Mouse (Mus musculus): ENCODE results near the gene Slc35b3.
A peak's percentile ranks its signal among the peaks of the same experiment; 100 is the strongest.

The Slc35b3 gene

DNA sequence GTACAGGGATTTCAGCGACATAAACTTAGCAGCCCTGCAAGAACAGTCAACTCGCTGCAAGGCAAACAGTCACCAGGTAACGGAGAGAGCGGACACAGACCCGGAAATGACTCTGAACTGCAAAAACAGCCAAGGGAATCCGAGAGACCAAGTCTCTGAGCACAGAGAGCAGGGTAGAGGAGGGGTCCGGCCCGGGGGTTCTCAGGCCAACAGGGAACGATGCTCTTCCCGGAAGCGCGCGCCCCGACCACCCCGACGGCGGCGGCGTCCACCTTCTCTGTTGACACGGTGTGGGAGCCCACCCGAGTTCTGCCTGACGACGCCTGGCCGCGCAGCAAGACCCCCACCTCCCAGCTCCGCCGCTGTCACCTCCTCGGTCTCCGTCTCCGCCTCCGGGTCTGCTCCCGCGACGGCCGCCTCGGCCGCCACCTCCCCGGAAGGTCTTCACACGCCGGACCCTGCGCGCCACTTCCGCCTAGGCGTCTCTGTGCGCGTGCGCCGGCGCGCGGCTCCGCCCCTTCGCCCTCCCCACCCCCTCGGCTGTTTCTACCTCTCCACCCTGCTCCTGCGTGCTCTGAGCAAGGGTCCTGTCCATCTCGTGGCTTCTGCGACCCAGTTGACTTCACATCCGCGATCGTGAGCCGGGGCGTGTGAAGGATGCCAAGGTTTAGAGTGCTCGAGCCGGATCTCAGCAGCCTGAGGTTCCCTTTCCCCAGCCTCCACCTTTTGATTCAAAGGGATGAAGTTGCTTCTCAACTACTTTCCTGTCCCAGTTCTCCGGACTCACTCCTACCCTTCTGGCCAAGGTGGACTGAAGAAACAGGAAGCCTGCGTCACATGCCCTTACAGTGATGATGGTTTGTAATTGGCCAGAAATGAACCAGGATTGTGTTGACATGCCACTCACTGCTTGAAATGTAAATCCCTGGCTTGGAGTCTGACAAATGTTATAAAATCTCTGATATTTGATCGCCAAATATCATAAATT, at the start of gene Slc35b3:
TSS of gene Slc35b3 (minus strand) at position 813 of the 988 bp plus-strand sequence.
- DNase-seq (ENCODE audit: low read depth), result peak; percentile 69

DNA sequence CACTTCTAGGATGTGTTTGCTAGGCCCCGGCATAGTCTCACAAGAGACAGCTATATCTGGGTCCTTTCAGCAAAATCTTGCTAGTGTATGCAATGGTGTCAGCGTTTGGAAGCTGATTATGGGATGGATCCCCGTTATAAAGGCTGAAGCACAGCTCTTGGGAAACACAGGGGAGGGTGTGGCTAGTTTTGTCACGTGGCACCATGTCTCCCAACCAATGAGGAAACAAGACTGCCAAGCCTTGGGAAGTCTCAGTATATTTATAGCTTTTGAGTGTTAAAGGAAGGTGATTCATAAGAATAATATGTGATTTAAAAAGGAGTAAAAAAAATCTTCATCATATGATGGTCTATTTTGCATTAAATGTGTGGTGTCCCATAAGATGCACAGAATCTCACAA, 49.6 kb upstream of the Slc35b3 start:
- DNase-seq (ENCODE audit: low read depth), result no peak

DNA sequence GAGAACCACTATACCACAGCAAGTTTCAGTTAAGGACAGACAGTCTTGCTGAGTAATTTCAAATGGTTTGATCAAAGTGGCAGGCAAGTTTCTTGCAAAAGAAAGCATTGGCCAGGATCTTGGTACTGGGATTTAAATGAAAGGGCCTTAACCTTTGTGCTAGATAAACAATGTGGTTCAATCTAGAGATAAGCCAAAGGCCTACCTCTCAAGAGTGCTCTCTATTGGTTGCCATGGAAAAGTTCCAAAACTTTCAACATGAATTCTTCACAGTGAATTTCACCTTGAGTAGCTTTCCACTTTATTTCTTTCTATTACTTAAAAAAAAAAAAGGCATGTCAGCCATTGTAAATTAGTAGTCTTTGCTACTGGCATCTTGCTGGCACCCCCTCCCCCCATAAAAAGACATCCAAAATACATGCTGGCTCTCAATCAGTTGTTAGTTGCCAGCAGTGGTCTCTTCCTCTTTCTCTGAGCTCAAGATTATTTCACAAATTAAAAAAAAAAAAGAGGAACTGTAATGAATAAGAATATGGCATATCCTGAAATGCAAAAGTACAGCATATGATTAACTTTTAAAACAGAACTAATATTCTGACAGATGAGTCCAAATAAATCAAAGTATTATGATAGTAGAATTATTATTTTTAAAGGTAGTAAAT, 42.6 kb upstream of the Slc35b3 start:
- DNase-seq (ENCODE audit: low read depth), result no peak

DNA sequence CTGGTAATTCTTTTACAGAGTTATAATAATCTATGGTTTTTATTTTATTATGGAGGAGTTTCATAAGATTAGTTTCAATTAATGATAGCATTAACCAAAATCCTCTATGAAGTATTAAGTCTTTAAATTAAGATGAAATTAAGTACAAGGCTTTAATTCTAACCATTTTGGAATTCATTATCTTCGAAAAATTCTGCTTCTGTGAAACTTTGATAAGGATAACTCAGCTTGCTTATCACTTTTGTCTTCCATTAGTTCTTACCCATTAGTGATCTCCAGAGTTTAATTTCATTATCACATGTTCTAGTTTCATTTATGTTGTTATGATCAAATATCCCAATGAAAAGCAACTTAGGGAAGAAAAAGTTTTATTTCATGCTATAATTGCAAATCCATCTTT, 41.7 kb upstream of the Slc35b3 start:
- no peak for DNase-seq (ENCODE audit: low read depth)

DNA sequence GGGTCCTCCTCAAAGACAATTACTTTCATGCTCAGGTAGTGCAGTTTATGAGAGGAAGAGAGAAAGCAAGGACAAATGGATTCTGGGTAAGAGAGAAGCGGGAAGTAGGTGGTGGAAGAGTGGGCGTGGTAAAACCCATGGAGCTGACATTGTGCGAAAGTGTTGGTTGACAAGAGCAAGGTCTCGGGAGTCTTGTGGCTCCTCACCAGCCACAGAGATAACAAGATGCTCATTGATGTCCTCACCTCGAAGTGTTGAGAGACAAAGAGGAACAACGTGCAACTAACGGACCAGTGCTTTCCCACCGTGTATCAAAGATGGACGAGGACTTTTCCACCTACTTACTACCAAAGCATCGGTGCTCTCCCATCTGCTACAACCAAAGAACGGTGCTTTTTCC, 40.8 kb upstream of the Slc35b3 start:
- DNase-seq (ENCODE audit: low read depth), result no peak

DNA sequence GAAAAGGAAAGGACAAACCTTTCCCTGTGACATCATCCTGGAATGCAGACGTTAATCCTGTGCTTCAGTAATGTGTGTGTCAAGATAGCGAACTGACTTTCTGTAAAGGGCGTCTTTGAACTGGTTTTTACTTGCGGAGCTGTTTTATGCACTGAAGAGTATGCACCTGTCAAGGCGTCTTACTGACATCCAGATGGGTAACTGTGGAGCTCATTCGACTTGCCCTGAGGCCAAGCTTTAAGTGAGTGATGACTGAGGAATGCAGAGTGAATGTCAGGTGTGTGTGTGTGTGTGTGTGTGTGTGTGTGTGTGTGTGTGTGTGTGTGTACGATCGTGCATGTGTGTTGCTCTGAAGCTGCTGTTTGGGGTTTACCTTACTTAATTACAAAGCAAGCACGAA, 38.3 kb upstream of the Slc35b3 start:
- no peak for DNase-seq (ENCODE audit: low read depth)

DNA sequence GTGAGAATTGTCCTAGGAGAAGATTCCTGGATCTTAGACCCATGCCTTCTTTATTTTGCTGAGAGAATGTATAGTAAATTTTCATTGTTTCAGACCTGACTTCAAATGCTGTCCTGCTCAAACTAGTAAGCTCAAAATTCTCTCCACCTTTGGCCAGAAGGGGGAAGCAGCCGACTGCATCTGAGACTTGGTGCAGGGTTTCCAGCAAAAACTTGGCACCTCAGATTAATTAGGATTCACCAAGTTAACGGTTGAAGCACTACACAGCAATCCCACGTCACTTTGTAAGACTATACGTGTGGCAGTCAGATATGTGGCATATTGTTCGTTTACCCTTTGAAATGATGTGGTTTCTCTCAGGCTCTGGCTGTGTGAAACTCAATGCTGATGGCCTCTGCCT, 31.9 kb upstream of the Slc35b3 start:
- DNase-seq (ENCODE audit: low read depth), result peak; percentile 14

DNA sequence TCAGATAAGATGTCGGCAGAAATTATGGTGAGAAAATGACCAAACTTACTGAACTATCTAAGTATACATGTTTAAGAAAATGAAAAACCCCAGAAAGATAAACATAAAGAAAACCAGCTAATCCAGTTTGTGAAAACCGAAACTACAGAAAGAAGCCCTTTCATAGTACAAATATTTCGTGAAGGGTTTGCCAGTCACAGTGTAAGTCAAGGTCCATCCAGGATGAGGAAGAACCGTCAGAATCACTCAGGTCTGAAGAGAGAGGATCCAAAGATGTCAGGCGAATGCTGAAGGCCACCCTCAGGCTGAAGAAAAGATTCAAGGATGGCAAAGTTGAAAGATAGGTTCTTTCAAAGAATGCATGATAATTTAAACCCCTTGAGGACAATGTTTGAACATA, 23.1 kb upstream of the Slc35b3 start:
- no peak for DNase-seq (ENCODE audit: low read depth)

DNA sequence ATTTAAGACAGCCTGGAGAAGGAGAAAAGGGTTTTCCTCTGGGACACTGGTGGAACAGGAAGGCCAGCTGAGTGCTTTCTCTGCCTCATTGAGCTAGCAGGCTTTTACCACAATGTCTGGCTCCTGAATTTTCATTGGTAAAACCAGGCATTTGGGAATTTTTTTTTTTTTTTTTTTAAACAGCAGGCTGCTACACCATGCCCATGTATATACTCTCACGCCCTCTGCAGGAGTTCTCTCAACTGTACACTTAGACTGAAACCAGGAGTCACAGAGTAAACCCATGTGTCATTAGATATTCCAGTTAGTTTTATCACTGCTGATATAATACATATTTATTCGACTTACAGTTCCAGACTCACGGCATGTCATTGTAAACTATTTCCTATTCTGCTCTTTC, 20.2 kb upstream of the Slc35b3 start:
- no peak for DNase-seq (ENCODE audit: low read depth)

DNA sequence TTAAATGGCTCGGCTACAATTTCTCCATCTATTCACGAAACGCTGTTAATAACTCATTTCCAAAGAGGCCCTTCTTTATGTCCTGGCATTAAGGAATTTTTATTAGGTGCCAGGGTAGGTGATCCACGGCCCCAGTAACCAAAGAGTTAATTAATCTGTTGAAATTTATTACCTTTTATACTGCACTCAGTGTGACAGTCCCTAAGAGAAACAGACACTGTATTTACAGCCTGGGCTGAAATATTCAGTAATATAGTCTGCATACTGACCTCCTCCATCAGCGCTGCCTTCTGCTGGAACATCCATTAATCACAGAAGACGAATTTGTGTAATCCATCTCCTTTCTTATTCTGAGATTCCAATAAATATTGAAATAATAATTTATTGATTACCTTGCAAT, 16.3 kb upstream of the Slc35b3 start:
- DNase-seq (ENCODE audit: low read depth), result no peak

DNA sequence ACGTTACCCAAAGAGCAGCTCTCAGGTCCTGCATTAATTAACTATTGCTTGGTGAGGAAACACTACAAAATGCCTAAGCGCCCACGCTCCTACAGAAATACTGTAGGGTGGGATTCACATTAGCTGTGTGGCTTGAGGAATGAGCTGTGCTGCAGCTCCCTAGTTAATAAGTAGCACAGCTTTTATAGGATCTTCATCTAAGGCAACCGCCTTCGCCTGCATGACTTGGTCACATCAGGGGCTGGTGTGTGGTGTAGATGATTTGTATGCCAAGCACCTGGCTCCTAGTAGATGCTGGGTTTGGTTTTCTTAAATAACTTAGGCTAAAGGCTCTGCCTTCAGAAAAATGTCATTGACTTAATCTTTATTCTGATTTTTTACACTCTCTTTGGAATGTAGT, 15.2 kb upstream of the Slc35b3 start:
- DNase-seq (ENCODE audit: low read depth), result no peak

DNA sequence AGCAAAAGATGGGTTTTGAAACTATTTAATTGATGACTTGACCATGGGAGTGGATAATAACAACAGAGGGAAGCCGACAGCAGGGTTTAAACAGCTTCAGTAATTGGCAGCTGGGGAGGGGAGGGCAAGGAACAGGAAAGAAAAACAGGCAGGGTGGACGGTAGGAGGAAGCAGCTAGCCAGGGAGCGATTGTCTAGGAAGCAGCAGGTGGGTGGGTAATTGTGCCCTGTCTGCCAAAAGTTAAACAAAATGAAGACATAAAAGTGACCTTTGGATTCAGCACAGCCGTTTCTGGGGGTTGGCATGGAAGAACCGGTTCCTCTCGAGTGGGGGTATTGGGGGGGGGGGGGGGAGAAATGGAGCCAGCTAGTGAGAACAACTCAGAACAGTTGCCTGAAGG, 11.9 kb upstream of the Slc35b3 start:
- DNase-seq (ENCODE audit: low read depth), result no peak

DNA sequence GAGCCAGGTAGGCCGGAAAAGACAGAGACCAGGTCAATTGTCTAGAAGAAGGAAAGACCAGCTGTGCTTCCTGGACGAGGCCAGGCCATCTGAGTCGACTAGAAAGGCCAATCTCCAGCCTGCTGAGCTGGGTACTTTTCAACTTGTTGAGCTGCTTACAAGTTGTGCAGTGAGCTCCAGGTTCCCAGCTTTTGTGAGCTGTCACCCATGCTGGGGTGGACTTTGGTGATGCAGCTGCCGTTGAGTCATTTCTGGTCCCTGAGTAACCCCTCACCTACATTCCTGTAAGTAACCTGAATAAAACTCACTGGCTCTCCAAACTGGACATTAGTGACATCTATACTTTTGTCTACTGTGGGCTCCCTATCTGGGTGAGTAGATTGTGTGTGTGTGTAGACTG, 10.4 kb upstream of the Slc35b3 start:
- DNase-seq (ENCODE audit: low read depth), result no peak

DNA sequence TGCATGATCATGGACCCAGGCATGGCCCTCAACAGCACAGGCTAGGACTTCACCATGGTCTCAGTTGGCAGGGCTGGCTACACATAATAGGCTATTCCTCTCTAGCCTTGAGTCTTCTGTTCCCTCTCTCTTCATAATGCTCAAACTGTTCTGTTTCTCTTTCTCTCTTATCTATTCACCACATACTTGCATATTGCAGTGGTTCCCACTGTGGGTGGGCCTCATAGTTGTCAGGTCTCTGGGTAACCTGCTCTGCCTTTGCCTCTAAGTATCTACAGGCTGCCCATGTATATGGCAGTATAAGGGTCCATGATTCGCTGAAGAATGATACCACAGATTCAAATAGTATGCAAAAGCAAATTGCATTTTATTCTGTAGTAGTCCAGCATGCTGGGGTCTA, 6.8 kb upstream of the Slc35b3 start:
- no peak for DNase-seq (ENCODE audit: low read depth)

DNA sequence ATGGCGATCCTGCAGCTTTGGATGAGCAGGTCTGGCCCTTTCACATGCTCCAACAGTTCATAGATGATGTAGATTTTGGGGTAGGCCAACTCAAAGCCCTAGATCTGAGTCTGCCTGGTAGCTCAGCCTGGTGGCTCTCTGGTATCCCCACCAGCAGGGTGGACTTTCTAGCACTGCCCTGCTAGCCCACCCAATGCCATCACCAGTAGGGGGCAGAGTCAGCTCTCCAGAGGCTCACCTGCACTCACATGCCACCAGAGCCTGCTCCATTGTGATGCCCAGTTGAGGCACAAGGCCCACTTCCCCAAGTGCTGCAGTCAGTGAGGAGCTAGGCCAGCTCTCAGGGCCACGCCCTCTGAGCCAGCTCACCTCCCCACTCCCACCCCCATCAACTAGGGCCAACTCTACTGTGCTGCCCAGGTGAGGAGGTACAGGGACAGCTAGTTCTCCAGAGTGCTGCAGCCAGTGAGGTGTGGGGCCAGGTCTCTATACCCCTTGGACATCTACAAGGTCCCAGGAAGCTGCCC, 6.3 kb upstream of the Slc35b3 start:
- DNase-seq (ENCODE audit: low read depth), result no peak

DNA sequence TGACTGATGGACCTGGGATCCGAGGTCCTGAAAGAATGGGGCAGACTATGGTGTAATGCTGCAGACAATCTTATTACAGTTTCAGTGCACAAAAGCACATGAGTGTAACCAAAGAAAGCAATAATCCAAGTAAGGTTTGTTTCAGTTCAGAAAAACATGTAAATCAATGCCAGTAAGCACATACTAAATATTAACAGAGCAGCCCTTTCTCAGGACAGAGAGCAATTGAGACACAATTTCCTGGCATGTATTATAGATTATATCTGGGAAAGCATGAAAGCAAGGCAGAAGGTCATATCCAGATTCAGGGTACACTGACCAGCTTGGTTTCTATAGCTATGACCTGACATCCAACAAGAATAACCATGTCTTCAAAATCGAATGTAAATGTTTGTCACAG, 2.1 kb upstream of the Slc35b3 start:
- DNase-seq (ENCODE audit: low read depth), result no peak

DNA sequence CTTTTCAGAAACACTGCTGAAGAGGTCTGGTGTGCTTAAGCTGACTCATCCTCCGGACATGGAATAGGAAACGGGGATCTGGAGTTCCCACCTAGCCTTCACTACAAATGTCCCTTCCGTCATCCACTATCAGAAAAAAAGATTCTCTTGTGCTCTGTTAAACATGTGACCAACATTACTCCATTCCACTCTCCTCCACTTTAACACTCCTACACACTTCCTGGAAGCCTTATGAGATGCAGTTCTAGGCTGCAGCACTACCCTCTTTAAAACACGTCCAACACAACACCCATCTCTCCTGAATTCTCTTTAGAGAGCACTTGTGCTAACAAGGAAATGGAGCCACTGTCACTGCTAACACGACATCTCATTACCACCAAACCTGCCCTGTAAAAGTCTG, 2.6 kb downstream of the Slc35b3 start:
- no peak for DNase-seq (ENCODE audit: low read depth)

DNA sequence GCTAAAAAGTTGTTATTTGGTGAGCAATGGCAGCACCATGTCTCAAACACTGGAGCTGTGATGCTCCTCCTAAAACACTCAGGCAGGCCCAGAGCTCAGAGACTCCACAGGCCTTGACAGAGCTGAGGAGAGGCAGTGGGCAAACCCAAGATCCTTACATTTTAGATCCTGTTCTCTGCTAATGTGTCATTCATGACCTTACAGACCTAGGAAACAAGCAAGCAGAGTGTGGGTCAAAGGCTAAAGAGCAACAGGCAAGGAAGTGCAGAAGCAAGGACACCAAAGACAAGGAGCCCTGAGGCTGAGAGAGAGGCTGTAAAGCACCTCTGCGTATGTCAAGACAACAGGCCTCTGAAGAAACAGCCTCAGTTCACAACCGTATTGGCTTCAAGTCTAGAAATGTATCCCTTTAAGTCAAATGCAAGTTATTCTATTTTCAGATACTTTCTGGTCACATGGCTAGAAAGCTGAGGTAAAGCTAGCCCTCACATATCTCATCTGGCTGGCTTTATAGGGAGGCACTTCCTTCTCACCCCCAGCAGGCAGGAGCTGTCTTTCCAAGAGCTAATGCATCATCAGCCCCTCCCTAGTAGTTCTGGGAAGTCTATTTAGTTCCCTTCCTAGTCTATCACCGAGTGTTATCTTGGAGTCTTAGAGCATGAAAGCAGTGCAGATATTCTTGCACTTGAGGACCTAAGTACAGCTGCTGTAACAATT, 14.2 kb downstream of the Slc35b3 start:
- DNase-seq (ENCODE audit: low read depth), result no peak

DNA sequence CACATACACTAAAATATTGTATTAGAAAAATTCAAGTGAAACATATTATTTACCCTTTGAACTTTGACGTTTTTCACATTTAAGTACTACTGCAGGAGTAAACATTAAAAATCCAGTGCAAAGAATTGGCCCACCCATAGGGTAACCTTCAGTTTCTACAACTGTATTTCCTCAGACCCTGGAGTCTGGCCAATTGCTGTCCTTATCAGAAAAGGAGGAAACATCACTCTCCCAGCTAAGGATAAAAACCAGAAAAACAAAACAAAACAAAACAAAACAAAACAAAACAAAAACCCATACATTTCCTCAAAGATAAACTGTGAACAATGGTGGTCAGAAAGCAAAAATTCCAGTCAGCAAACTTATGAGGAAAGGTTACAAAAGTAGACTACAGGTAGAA, 14.9 kb downstream of the Slc35b3 start:
- DNase-seq (ENCODE audit: low read depth), result no peak

DNA sequence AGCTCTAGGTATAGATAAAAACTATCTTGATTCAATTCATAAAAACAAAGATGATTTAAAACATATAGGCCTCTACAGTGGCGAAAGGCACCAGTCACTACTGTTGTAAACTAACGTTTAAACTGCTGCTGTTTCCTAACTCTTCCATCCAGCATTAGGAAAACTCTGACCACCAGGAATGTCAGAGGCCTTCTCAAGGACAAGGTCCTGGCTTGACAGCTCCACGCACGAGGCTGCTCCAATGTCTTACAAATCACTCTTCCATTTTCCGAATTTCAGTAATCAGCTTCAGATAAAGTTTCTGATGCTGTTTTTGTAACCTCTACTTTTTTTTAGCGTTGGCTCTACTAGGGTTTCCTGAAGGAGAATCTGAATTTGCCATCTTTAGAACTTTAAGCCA, 15.7 kb downstream of the Slc35b3 start:
- DNase-seq (ENCODE audit: low read depth), result no peak

DNA sequence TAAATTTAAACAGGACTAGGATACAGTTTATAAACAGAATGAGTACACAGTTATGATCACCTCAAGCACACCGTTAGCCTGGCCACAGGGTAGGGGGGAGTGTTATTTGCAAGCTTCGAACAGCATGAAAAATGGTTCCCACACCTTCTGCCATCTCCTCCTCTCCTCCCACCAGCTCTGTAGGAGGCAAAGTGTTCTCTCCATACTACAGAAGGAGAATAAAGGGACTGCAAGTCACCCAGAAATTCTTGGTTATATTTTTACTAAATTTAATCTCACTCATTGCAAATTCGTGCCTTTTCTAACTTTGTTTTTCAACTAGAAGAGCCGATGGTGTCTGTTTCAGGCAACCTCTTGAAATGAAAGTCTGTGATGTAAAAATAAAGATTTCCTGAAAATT, 18.9 kb downstream of the Slc35b3 start:
- no peak for DNase-seq (ENCODE audit: low read depth)

DNA sequence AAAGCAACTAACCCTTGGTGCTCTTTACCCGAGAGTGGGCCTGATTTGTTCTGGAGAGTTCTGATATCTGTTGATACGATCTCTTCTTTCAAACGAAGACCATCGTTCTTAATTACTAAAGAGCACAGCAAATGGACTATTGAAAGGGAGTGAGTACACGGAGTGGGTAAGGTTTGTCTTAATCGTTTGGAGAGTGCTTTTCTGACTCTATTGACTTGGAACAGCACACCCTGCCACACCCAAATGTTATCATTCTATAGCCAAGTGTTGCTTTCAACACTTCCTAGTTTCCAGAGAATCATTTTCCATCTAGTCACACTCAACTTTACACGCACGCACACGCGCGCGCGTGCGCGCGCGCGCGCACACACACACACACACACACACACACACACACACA, 19.4 kb downstream of the Slc35b3 start:
- no peak for DNase-seq (ENCODE audit: low read depth)

DNA sequence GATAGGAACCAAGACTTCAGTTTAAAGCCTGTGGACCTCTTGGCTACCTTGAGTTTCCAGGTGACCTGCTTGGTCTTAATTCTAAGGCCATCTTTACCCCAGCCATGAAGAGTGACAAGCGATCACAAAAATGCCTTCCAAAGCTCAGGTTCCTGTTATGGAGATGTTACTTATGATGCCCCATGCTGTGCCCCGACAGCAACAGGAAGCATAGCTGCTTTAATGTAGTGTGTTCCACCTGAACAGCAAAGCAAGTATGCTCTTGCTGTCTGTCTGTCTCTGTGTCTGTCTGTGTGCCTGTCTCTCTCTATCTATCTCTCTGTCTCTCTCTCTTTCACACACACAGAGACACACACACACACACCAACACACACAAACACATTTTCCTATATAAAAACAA, 22.2 kb downstream of the Slc35b3 start:
- no peak for DNase-seq (ENCODE audit: low read depth)

Measured in fibroblast of lung, adult 2 months (primary cell).